Mouse (Mus musculus): ENCODE data around the gene Trim46.

DNA sequence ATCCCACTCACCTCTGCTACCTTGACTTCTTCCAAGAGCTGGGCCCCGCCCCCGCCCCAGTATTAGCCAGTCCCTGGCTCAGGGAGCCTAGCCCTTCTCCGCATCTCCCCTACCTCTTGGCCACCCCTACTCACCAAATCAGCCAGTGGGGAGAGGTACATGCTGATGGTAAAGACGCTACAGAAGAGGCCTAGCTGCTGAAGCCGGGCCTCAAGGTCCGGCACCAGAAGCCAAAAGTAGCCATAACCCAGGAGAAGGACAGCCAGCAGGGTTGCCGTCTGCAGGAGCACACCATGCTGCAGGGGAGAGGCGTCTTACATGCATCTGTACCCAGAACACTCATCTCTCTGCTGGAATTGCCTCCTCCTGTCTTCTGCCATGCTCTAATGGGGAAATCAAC, 22.8 kb upstream of the Trim46 start:
- no peak for TF ChIP-seq CTCF (IDR thresholded peaks at IDR 0.05; ENCODE audit: low read depth, low read length)
- no peak for TF ChIP-seq POLR2A (IDR thresholded peaks at IDR 0.05; ENCODE audit: extremely low read depth, insufficient read depth, low read length)

All from liver, adult 2 months (tissue).